Mouse (Mus musculus): Measurements from ENCODE around the gene Tcea2.

DNA sequence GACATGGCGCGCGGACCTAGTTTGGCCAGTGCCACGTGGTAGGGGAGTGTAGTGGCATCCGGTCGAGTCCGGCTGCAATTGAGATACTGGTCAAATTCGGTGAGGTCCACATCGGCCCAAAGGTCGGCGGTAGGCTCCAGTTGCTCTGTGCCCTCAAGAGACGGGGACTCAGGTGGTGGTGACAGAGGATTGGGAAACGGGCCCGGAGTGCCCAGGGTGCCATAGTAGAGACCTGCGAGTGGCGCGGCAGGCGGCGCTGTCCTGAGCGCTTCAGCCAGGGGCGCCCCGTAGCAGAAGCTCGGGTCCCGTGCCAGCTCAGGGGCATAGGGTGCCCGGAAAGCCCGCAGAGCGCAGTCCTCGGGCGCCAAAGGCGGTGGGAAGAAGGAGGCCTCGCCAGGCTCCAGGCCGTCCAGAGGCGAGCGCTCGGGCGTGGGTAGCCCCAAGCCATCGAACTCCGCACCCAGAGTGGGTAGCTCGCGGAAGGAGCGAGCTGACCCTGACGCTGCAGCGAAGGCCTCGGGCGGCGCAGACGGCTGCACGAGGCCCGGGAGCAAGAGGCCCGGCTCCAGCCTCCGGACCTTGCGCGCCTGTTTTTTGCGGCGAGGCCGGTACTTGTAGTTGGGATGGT is 9.7 kb upstream of the Tcea2 start:
- no peak for TF ChIP-seq CTCF (IDR thresholded peaks at IDR 0.05; ENCODE audit: insufficient read depth, low read depth, low read length)
- no peak for TF ChIP-seq POLR2A (IDR thresholded peaks at IDR 0.05; ENCODE audit: insufficient read depth, low read depth, low read length)
